Mouse (Mus musculus): ENCODE data around the gene F13a1. TPM values are rescaled to one million over a fixed set of nuclear protein-coding genes. Genes with fewer than 3 reads are reported as not detected.

Gene F13a1
- 100 to 1,000 TPM; 482 to 595 TPM for total RNA-seq (2023)

DNA sequence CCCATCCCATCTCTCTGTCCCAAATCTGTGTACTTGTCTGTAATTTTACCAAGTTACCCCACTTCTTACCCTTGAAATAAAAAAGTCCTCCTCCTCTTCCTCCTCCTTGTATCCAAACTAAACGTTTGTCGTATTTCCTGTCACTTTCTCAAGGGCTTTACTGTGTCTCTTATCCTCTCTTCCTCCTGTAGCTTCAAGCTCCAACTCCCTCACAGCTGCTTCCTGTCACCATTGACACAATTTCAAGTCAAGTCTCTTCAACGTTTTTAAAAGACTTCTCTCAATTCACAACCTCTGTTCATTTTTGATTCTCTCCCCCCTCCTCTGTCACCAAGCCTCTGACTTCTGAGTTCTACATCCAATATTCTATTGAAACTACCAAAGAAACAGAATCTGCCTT lies at the start of gene F13a1:
TSS of gene F13a1 (minus strand) at position 119 of the 400 bp plus-strand sequence.

Data from neutrophil, adult 83 days (primary cell).